Mouse (Mus musculus): Measurements from ENCODE around the gene Bud31. TPM values are rescaled to one million over a fixed set of nuclear protein-coding genes. Genes with fewer than 3 reads are reported as not detected.
A peak's percentile ranks its signal among the peaks of the same experiment; 100 is the strongest.

The Bud31 gene
- polyA plus RNA-seq, 1 experiment = 84.1 TPM

DNA sequence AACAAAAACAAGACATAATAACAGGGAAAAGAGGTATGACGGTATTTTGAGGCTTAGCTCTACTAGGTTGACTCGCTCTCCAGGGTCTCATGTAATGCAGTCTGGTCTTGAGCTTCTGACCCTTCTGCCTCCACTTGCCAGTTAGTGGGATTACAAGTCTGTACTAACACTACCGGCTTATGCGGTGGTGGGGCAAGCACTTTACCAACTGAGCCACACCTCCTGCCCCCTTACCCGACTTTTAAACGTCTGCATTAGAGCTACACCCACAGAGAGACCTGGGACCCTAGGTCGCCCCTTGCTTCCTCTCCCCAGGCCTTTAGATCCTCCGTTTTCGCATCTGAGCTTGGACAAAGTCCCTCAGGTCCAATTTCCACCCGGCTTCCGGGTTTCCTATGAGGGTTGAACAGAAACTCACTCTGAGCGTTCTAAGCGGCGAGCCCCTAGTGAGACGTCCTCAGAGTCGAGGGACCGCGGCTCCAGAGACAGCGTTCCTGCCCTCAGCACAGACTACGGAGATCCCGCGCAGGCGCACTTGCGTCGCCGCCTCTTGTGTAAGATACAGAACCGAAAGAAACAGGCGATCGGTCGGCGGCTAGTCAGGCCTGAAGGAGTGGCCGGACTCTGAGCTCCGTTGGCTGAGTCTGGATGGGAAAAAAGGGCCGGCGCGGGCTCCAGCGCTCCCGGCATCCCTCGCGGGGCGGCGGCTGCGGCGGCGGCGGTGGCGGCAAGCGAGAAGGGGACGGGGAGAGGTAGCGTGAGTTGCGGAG is 26.6 kb downstream of the Bud31 start, which contains the start of the genes Ptcd1 and Cpsf4:
Gene Ptcd1, minus strand, starts transcription at position 573 of the 770 bp plus-strand sequence.
Gene Cpsf4, plus strand, starts transcription at position 678 of the 770 bp plus-strand sequence.
- TF ChIP-seq CTCF (conservative IDR thresholded peaks at IDR 0.05; ENCODE audit: insufficient read depth, insufficient read length, low read depth, low read length) (no peak), POLR2A (IDR thresholded peaks at IDR 0.05; ENCODE audit: low read depth, low read length) (peak; percentile 55)
- DNase-seq = peak; percentile 100
- H3K36me3 ChIP-seq (ENCODE audit: control insufficient read depth, insufficient read depth, low read length) = no peaks in the 10 kb centered on the region
- no peaks in the 10 kb centered on the region for H3K27me3 ChIP-seq (replicated peaks; ENCODE audit: control insufficient read depth, insufficient read depth, low read length)
- WGBS = under 1% methylated on average over 50 of the region's 51 CpGs
- H3K27ac ChIP-seq (ENCODE audit: insufficient read depth, low read depth, low read length) = peak within 1 kb of the TSS; percentile 81
- H3K4me3 ChIP-seq (ENCODE audit: insufficient read depth, low read depth, low read length) = peak within 1 kb of the TSS; percentile 89
- H3K4me1 ChIP-seq (ENCODE audit: control insufficient read depth, insufficient read depth, low read length) = peaks cover 9% of the 10 kb centered on the region

DNA sequence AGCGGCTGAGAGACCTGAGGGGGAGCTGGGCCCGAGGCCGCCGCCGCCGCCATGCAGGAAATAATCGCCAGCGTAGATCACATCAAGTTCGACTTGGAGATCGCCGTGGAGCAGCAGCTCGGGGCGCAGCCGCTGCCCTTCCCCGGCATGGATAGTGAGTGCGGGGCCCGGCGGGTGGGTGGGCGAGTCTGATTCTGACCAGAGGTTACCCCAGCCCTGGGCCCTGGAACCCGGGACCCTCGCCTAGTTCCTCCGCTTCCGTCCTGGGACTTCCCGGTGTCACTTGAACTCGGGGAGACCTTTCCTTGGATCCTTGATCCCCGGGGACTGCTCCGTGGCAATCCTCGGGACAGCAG is 27.1 kb downstream of the Bud31 start:
- no peaks in the 10 kb centered on the region for H3K36me3 ChIP-seq (ENCODE audit: control insufficient read depth, insufficient read depth, low read length)
- peaks cover 9% of the 10 kb centered on the region for H3K4me1 ChIP-seq (ENCODE audit: control insufficient read depth, insufficient read depth, low read length)
- H3K27me3 ChIP-seq (replicated peaks; ENCODE audit: control insufficient read depth, insufficient read depth, low read length) = no peaks in the 10 kb centered on the region
- H3K27ac ChIP-seq (ENCODE audit: insufficient read depth, low read depth, low read length) = no peak overlapping the region
- under 1% methylated on average over 28 of the region's 28 CpGs for WGBS
- DNase-seq = no peak
- peak overlapping the region; percentile 82 for H3K4me3 ChIP-seq (ENCODE audit: insufficient read depth, low read depth, low read length)
- TF ChIP-seq CTCF (conservative IDR thresholded peaks at IDR 0.05; ENCODE audit: insufficient read depth, insufficient read length, low read depth, low read length) (no peak), POLR2A (IDR thresholded peaks at IDR 0.05; ENCODE audit: low read depth, low read length) (no peak)

DNA sequence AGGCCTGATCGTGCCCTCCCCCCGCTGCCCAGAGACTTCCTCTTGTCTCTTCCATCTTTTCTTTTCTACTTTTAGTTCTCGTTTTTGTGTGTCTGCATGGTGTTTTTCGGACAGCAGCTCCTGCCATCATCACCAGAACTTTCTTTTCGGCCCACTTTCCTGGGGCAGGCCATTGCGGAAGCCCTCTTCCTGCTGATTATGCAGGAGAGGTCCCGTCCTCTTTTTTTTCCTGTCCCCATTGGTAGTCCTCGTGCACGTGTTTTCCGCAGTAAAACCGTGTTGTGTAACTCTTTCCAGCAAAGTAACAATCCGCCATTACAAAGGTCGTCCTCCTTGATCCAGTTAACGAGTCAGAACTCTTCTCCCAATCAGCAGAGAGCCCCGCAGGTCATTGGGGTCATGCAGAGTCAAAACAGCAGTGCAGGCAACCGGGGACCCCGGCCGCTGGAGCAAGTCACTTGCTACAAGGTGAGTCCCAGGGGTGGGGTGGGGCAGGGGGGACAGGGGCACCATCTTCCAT is 38.4 kb downstream of the Bud31 start:
- no peak for DNase-seq
- 74% methylated on average over 18 of the region's 18 CpGs for WGBS
- H3K27me3 ChIP-seq (replicated peaks; ENCODE audit: control insufficient read depth, insufficient read depth, low read length) = no peaks in the 10 kb centered on the region
- no peaks in the 10 kb centered on the region for H3K4me1 ChIP-seq (ENCODE audit: control insufficient read depth, insufficient read depth, low read length)
- TF ChIP-seq CTCF (conservative IDR thresholded peaks at IDR 0.05; ENCODE audit: insufficient read depth, insufficient read length, low read depth, low read length) = no peak
- no peak for TF ChIP-seq POLR2A (IDR thresholded peaks at IDR 0.05; ENCODE audit: low read depth, low read length)
- H3K27ac ChIP-seq (ENCODE audit: insufficient read depth, low read depth, low read length) = no peak overlapping the region
- no peak overlapping the region for H3K4me3 ChIP-seq (ENCODE audit: insufficient read depth, low read depth, low read length)
- peaks cover 1% of the 10 kb centered on the region; the same call in 1 of the 2 replicates for H3K36me3 ChIP-seq (ENCODE audit: control insufficient read depth, insufficient read depth, low read length)

DNA sequence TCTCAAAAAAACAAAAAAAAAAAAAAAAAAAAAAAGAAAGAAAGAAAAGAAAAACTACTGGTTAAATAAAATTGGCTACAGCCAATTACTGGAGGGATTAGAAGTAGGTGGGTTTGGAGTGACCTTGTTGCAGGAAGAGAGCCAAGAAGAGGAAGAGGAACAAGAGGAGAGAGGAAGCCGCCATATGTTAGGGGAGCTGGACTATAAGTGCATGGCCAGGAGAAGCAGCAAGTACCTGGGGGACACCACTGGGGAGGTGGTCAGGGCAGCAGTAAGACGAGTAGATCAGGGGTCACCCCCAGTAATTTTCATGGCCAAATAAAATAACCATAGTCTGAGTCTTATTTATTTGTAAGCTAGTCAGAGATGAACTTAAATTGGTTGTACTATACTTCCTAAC is 45.1 kb downstream of the Bud31 start:
- WGBS = 89% methylated on average over 2 of the region's 2 CpGs
- DNase-seq = no peak
- H3K4me3 ChIP-seq (ENCODE audit: insufficient read depth, low read depth, low read length) = no peak overlapping the region
- no peaks in the 10 kb centered on the region for H3K27me3 ChIP-seq (replicated peaks; ENCODE audit: control insufficient read depth, insufficient read depth, low read length)
- TF ChIP-seq CTCF (conservative IDR thresholded peaks at IDR 0.05; ENCODE audit: insufficient read depth, insufficient read length, low read depth, low read length) (no peak), POLR2A (IDR thresholded peaks at IDR 0.05; ENCODE audit: low read depth, low read length) (no peak)
- no peaks in the 10 kb centered on the region; the same call in 1 of the 2 replicates for H3K36me3 ChIP-seq (ENCODE audit: control insufficient read depth, insufficient read depth, low read length)
- H3K27ac ChIP-seq (ENCODE audit: insufficient read depth, low read depth, low read length) = no peak overlapping the region
- H3K4me1 ChIP-seq (ENCODE audit: control insufficient read depth, insufficient read depth, low read length) = peaks cover 6% of the 10 kb centered on the region; the same call in 1 of the 2 replicates

DNA sequence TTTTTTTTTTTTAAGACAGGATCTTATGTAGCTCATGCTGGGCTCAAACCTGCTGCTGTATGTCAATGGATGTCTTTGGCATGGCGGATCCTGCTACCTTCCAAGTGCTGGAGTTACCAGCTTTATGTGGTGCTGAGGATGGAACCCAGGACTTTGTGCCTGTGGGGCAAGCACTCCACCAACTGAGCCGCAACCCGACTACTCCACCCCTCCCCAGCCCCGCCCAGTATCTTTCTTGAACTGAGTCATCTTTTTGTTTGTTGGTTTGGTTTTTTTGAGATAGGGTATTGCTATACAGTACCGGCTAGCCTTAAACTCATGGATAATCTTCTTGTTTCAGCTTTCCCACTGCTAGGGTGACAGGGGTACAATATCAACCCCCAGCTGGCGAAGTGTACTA is 49.3 kb downstream of the Bud31 start:
- H3K27ac ChIP-seq (ENCODE audit: insufficient read depth, low read depth, low read length) = no peak overlapping the region
- H3K4me3 ChIP-seq (ENCODE audit: insufficient read depth, low read depth, low read length) = no peak overlapping the region
- DNase-seq = no peak
- peaks cover 13% of the 10 kb centered on the region; the same call in 1 of the 2 replicates for H3K4me1 ChIP-seq (ENCODE audit: control insufficient read depth, insufficient read depth, low read length)
- WGBS = 92% methylated on average over 6 of the region's 6 CpGs
- no peaks in the 10 kb centered on the region; the same call in 1 of the 2 replicates for H3K36me3 ChIP-seq (ENCODE audit: control insufficient read depth, insufficient read depth, low read length)
- TF ChIP-seq CTCF (conservative IDR thresholded peaks at IDR 0.05; ENCODE audit: insufficient read depth, insufficient read length, low read depth, low read length) (no peak), POLR2A (IDR thresholded peaks at IDR 0.05; ENCODE audit: low read depth, low read length) (no peak)
- no peaks in the 10 kb centered on the region for H3K27me3 ChIP-seq (replicated peaks; ENCODE audit: control insufficient read depth, insufficient read depth, low read length)

DNA sequence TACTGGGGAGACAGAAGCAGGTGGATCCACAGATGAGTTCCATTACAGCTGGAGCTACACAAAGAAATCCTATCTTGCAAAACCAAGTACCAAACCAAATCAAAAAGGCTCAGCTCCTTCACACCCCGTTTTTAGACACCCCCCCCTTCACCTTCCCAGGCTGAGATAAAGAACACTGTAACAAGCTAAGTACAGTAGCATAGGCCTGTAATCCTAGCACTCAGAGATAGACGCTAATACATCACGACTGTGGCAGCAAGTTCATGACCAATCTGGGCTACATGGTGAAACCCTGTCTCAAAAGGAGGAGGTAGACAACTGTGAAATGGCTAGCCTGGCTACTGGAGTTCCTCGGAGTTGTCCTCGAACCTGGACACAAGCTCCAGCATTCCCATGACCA is 50.2 kb downstream of the Bud31 start:
- TF ChIP-seq POLR2A (IDR thresholded peaks at IDR 0.05; ENCODE audit: low read depth, low read length) (no peak), CTCF (conservative IDR thresholded peaks at IDR 0.05; ENCODE audit: insufficient read depth, insufficient read length, low read depth, low read length) (no peak)
- WGBS = 16% methylated on average over 5 of the region's 5 CpGs
- H3K4me3 ChIP-seq (ENCODE audit: insufficient read depth, low read depth, low read length) = peak overlapping the region; percentile 80
- no peaks in the 10 kb centered on the region for H3K27me3 ChIP-seq (replicated peaks; ENCODE audit: control insufficient read depth, insufficient read depth, low read length)
- peaks cover 13% of the 10 kb centered on the region; the same call in 1 of the 2 replicates for H3K4me1 ChIP-seq (ENCODE audit: control insufficient read depth, insufficient read depth, low read length)
- no peak for DNase-seq
- peaks cover 3% of the 10 kb centered on the region for H3K36me3 ChIP-seq (ENCODE audit: control insufficient read depth, insufficient read depth, low read length)
- H3K27ac ChIP-seq (ENCODE audit: insufficient read depth, low read depth, low read length) = peak overlapping the region; percentile 91

All from kidney, adult 2 months (tissue).